Mouse (Mus musculus) left cerebral cortex, postnatal 14 days (tissue): ENCODE results near the gene Ppp6r2. TPM values are rescaled to one million over a fixed set of nuclear protein-coding genes. Genes with fewer than 3 reads are reported as not detected.

ENCODE experiments used
- DNase-seq, 2 experiments: peaks; one replicate each; pipeline ENCODE4 v3.0.0; 2021 to 2022; ENCODE audit warnings: low spot score in 2 of 2, mixed read lengths in 1 of 2
- intact Hi-C: fragments of 180-260 bp; cut with DNase I; formaldehyde crosslinking; loops from one replicate; pipeline ENCODE4 v1.15.1; 2025
- total RNA-seq, 2 experiments: library from RNA; stranded (reverse); gene quantifications; 2 replicates each; pipeline ENCODE4 v1.2.3; 2021

Gene Ppp6r2
- total RNA-seq, 2 experiments from 2014 or later = 154 to 159 TPM

DNA sequence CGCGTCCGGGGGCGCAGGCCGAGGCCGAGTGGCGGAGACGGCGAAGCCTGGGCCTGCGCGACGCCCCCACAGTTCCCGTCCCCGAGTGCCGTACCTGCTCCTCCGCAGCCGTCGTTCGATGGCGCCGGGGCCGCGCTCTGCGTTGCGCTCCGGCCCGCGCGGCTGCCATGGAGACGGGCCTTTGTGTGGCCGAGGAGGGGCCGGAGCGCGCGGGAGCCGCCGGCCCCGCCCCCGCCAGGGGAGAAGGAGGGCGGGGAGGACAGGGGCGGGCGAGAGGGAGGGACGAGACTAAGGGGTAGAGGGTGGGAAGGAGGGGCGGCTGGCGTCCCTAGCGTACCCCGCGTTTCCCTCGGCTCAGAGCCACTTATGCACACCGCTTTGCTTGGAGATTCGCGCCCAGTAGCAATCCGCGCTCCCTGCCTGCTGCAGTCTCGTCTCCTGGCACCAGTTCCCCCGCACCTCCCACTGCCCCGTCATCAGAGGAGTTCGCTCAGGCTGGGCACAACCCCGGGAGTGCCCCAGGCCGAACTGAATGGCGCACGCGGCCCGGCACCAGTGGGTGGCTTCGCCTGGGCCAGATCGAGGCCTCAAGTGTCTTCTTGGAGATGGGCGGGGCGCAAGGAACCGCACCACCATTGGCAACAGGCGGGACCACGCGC, 30.7 kb upstream of the Ppp6r2 start, which contains the start of gene Plxnb2:
Plxnb2 (minus strand) TSS at position 218 of the 659 bp plus-strand sequence.
- intact Hi-C loops = loop anchor here (1.0 kb wide), 1 partner anchor 31 kb away; the partner anchor contains the start of gene Ppp6r2
- DNase-seq = peak; percentile 77 to 88

DNA sequence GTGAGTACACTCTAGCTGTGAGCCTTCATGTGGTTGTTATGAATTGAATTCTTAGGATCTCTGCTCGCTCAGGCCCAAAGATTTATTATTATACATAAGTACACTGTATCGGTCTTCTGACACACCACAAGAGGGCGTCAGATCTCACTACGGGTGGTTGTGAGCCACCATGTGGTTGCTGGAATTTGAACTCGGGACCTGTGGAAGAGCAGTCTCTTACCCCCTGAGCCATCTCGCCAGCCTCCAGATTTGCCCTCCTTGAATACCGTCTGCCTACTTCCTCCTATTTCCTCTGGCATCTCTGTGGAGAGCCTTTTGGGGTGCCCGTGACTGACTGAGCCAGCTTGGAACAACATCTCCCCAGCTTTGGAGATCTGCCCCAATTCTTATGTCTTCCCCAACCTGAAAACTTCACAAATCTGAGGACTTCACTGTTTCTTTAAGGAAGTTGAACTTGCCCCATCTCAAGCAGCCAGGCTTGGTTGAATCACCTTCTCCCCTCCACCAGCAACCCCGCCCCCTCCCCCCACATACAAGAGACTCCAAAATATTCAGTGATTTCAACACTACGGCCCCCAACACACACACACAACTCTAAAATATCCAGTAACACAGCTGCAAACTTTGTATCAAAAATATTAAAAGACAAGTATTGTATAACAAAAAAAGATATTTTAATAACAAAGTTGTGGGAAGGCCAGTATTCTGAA, 29.6 kb upstream of the Ppp6r2 start:
- intact Hi-C loops = loop anchor here (1.0 kb wide), 1 partner anchor 30 kb away; the partner anchor contains the start of gene Ppp6r2
- DNase-seq = no peak

DNA sequence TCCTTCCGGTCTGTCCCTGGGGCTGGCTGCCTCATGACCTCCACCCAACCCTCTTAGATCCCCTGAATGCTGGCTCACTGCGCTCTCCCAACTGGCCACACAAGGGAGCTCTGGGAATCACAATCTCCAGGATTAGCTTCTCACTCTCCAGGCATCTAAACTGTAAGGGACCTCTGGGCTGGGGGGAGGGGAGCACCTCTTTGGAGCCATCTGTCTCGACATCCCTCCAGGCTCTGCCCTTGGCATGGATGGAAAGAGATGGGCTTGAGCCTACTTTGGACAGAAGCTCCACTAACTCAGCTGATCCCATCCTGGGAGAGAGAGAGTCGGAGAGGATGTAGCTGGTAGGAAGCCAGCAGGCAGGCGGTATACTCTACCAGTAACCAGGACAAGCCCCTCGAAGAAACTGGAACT, 29.0 kb upstream of the Ppp6r2 start:
- intact Hi-C loops = no loop called here
- no peak for DNase-seq

DNA sequence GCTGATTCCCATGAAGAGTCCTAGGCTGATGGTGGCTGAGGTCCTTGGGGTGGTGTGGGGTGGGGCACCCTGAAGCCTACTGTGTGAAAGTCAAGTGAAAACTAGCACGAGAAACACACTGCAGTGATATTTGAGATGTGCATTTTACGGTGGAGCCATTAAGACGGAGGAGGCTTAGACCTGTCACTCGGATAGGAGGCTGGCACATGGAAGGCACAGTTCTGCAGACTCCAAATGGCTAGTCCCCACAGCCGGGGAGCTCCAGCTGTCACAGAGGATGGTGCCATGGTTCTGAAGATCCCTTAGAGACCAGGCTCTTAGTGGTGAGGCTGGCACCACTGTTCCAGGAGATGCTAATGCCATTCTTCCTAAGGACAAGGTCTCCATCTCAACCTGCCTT, 28.5 kb upstream of the Ppp6r2 start:
- intact Hi-C loops = no loop called here
- no peak for DNase-seq

DNA sequence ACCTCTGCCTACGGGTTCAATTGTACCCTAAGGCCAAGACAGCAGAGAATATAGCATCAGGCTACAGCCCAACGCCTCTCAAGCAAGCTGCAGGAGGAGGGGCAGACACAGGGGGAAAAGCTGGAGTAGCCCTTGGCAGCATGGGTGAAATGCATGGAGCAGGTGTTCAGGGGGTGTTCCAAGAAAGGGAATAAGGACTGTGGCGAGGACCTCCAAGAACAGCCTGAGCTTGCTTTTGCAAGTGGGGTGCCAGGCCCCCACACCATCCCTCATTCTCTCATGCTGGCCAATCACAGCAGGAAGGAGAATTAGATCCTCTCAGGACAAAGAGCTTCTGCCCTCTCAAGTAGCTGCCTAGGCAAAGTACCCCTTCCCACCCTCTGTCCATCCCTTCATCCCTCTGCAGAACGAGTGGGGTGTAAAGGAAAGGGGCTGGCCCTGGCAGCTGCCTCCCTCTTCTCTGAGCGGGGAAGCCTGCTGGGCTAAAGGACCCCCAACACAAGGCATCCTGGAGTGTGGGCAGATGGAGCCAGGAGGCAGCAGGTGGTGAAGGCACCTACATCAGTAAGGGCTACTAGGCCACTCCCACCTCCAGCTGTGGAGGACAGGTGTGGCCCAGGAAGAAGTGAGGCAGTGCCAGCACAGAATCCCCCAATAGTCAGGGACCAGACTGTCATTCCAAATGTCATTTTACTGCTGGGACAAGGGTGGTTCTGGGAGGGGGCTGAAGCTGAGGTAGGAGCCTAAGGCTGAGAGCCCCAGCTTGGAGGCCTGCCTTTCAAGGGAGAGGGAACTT, 27.0 kb upstream of the Ppp6r2 start:
- intact Hi-C loops = no loop called here
- no peak for DNase-seq

DNA sequence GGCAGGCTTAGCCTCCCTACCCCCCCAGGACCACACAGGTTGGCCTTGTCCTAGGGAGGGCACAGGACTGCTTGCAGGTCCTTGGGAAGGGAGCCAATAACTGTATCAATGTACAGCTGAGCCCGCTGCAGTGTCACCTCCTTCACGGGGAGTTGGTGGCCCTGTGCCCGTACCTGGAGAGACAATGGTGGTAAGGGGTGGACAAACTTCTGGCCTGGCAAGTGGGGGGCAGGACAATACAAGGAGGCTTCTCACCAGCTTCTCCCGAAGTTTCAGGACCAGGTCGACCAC, 26.5 kb upstream of the Ppp6r2 start:
- intact Hi-C loops = no loop called here
- DNase-seq = no peak

DNA sequence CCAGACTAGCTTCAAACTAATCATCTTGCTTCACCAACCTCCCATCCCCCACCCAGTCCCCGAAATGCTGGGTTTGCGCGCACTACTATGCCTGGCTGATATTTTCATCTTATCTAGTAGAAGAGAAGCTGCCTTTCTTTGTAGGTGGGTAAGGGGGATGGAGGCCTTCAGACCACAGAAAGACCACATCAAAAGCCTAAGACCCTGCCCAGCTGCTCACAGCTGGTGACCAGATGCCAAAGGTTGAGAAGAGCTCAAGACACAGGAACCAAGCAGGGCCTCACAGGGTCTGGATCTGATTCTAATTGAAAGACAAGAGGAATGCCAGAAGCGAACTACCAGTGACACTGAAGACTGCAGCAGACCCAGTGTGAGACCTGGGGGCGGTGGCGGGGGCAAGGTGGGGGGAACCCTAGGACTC, 16.1 kb upstream of the Ppp6r2 start:
- no peak for DNase-seq
- intact Hi-C loops = loop anchor here (5.0 kb wide), 1 partner anchor 58 kb away; no protein-coding TSS in a partner anchor

DNA sequence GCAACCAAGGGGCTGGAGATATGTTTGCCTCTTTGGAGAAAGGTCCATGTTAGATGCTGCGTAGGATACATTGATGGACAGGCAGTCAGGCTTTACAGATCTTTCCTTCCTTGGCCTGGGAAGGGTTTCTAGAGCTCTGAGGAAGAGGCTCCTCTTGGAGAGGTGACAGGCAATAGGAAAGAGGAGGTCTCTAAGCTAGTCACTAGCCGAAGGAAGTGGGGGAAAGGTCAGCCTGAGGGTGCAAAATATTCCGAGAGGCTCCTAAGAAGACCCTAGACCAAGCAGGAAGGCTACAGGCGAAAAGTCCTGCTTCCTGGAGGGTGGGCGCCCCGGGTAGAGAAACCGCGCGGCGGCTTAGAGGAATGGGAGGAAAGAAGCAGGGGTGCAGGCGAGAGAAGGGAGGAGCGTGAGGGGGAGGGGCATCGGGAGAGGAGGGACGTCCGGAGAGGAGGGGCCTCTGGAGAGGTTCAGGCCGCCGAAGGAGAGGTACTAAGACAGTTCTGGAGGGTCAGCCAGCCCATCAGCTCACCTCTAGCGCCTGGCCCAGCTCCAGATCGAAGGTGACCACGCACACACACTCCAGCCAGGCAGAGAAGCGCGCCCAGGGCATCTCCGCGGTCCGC, 15.6 kb upstream of the Ppp6r2 start:
- intact Hi-C loops = loop anchor here (5.0 kb wide), 1 partner anchor 58 kb away; no protein-coding TSS in a partner anchor
- DNase-seq = peak; percentile 85 to 90

DNA sequence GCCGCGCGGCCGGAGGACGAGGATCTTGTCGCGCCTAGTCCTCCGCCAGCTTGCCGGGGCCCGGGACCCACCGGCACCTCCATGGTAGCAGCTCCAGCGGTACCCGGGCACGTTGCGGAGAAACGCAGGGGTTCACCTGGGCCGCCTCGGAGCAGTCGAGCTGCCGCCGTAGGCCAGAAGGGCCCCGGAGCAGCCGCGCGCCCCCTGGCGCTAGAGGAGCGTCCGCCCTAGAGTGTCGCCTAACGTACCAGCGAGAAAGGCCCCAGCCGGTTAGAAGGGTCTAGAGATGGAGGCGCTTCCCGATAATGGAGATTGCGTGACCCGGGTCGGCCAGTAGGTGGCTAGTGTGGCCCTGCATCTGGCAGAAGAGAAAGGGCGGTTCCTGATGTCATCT, 15.0 kb upstream of the Ppp6r2 start, which contains the start of gene Dennd6b:
Dennd6b (minus strand) TSS at position 184 of the 394 bp plus-strand sequence.
- intact Hi-C loops = loop anchor here (5.0 kb wide), 1 partner anchor 59 kb away; no protein-coding TSS in a partner anchor
- peak; percentile 97 to 98 for DNase-seq

DNA sequence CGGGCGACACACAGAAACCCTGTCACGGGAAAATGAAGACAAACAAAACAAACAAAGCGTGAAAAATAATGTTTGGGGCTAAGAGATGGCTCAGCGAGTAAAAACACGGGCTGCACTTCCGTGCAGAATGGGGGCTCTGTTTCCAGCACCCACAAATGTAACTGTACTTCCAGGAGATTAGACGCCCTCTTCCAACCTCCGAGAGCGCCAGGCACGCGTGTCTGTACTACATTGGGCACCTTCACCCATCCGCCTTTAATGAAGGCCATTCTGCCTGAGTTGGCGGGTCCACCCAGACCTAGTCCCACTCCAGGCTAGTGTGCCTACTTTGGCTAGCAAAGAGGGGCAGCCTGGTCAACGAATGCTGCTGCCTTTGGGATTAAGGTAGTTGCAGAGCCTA, 14.3 kb upstream of the Ppp6r2 start:
- DNase-seq = no peak
- intact Hi-C loops = loop anchor here (5.0 kb wide), 1 partner anchor 60 kb away; no protein-coding TSS in a partner anchor

DNA sequence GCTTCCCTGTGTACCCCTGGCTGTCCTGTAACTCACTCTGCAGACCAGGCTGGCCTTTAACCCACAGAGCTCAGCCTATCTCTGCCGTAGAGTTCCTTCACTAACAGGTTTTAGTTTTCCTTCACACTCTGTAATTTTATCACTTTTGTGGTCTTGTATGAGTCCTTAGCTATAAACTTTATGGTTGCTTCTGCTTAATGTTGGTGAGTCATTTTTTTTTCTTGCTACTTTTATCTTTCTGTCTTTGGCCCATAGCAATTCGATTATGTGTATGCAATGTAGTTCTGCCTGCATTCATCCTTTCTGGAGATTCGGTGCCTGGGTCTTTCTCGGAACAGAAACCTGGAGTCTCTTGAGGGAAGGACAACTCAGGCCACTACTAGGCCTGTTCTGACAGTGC, 3.9 kb upstream of the Ppp6r2 start:
- no peak for DNase-seq
- intact Hi-C loops = no loop called here

DNA sequence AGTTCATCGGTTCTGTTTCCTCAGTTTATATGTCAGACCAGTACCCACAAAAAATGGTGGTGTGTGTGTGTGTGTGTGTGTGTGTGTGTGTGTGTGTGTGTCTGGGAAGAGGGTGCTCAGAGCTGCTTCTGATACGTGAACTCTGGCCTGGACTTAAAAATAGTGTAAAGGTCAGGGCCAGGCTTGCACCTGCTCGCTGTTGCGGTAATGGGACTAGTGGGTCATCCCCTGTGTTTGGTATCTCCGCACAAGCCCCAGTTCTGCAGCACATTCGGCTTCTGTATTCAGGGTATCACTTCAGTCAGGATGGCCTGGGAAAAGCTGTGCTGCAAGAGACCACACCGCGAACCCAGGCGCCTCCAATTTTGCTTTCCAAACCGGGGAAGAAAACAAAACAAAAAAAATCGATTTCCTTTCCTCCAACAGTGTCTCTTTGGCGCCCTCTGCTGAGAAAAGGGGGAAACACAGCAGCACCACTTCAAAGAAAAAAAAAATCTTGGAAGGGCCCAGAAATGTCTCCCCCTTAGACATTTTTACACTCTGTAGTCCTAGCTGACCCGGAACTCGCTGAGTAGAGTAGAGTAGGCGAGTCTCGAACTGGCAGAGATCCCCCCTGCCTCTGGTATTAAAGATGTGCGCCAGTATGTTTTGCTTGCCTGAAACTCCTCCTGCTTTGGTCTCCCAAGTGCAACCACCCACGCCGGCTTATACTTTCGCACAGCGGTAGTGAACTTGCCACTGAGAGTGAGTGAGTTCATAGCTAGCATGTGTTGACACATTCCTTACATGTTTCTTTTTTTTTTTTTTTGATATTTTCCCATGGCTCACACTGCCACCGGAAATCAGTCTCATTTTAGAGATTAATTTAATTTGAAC, 1.2 kb upstream of the Ppp6r2 start:
- peak; percentile 88 to 90 for DNase-seq
- intact Hi-C loops = loop anchor here (2.0 to 5.0 kb wide), 2 partner anchors 53 to 87 kb away; partner anchors contain the start of gene Tubgcp6

DNA sequence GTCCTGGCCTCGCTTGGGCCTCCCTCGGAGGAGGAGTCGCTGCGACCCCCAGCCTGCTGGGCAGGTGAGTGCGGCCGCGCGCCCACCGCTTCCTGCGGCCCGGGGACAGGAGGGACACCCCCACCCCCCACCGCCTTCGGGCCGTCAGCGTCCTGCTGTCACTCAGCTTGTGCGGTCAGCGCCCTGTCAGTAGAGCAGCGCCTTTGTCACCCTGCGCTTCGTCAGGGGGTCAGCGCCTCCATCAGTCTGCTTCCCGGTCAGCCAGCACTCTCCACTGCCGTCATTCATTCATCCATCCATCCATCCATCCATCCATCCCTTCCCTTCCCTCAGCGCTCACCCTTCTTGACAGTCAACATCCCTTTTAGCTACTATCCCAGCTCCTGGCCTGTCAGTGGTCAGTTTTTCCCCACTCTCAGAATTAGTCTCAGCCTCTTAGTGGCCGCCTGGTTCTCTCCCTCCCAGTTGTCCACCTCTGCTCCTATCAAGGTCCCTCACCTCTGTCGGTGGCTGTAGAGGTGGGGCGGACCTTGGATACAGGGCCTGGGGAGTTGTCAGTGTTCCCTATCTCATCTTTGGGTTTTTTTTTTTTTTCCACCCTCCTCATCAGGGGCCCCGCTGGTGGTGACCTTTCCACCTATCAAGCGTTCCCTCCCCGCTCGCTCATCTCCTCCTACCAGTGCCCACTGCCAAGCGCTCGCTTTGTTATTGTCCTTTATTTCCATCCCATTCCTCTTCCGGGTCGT, 536 bp downstream of the Ppp6r2 start:
- intact Hi-C loops = loop anchor here (1.0 to 5.0 kb wide), 3 partner anchors 31 to 89 kb away; partner anchors contain the start of gene Tubgcp6
- peak; percentile 17 to 18 for DNase-seq

DNA sequence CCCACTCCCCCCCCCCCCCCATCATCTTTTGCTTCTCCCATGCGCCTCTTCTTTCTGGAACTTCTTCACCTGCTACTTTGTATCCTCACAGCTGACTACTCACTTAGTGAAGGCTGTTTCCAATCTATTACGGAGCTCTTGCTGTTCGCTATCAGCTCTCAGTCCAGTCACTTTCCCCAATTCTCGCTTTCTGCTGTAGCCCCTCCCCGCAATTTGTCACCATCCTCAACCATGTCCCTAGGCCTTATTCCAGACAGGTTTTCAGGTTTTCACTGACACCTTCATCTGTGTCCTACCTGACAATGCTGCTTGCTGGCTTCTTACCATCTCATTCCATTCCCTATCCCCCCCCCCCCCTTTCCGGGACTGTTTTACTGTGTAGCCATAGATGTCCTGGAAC, 1.1 kb downstream of the Ppp6r2 start:
- DNase-seq = no peak
- intact Hi-C loops = loop anchor here (5.0 kb wide), 1 partner anchor 55 kb away; no protein-coding TSS in a partner anchor

DNA sequence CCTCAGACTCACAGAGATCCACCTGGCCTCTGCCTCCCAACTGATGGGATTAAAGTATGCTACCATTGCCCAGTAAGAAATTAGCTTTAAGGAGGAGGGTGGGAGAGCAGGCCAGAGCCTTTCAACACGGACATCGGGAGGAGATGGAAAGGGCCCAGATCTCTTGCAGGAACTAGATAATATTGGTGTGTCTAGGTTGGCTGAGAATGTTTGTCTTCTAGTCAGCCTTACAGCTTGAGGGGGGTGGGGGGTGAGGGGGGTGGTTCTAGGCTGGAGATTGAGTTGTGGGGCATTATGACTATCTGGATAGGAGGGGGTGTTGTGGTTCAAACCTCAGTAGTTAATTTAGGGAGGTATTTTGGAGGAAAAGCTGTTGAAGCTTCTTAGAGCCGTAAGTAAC, 2.2 kb downstream of the Ppp6r2 start:
- intact Hi-C loops = loop anchor here (5.0 kb wide), 1 partner anchor 56 kb away; no protein-coding TSS in a partner anchor
- no peak for DNase-seq

DNA sequence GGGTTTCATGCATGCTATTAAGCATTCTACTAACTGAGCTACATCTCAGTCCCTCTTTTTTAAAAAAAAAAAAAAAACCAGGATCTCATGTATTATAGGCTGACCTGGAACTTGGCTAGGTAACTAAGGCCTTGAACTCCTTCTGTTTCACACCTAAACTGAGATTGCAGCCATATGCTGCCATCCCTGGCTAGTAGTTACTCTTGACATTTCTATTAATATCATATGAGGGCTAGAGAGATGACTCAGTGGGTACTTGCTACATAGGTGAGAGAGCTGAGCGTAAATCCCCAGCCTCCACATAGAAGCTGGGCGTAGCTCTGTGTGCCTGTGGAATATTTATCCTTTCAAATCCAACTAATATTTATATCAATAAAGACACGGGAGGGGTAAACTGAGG, 3.6 kb downstream of the Ppp6r2 start:
- DNase-seq = no peak
- intact Hi-C loops = loop anchor here (5.0 kb wide), 1 partner anchor 58 kb away; no protein-coding TSS in a partner anchor

DNA sequence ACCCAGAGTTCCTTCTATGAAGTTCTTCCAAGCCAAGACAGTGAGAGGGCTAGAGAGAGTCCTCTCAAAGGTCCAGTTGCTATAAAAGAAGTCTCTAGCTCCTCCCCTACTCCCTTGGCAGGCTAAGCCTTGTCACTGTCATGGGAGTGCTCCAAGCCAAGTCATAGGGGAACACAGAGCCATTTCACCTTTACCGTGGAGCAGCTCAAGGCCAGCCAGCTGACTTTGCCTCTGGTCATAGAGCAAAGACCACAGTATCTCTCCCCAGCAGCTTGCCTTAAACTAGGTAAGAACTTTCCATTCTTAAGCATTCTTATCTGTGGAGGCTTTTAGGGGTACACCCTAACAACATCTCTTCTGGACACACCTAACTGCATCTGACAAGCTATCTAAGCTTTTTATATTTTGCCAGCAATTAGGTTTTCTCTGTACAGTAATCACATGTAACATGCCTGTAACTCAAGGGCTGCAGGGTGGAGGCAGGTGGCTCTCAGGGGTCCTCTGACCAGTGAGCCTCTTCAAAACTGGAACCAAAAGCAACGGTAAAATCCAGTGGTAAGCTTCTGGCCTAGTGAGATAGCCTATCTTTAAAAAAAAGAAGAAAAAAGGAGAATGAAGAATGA, 4.4 kb downstream of the Ppp6r2 start:
- no peak for DNase-seq
- intact Hi-C loops = no loop called here
